Mouse (Mus musculus) hindbrain, embryonic 13.5 days (tissue): ENCODE measurements around the gene Cox5b. TPM values are rescaled to one million over a fixed set of nuclear protein-coding genes. Genes with fewer than 3 reads are reported as not detected.

Source experiments
- ATAC-seq: fragments of 200-750 bp; cut with Nextera tagmentation; 2 replicates; pipeline ENCODE4 v1.8.0; 2017; ENCODE audit warnings: moderate TSS enrichment; ENCODE audit not compliant: low FRiP score
- H3K27ac ChIP-seq: fragments of 300-500 bp; sonication (generic); 2 replicates; pipeline ENCODE4 v1.5.1; 2015; ENCODE audit warnings: inconsistent platforms, mild to moderate bottlenecking, moderate library complexity
- H3K27me3 ChIP-seq: fragments of 300-500 bp; sonication (generic); 2 replicates; pipeline ENCODE4 v1.6.1; 2015; ENCODE audit warnings: mild to moderate bottlenecking, inconsistent platforms
- H3K36me3 ChIP-seq: fragments of 300-500 bp; sonication (generic); 2 replicates; pipeline ENCODE4 v1.6.1; 2015; ENCODE audit warnings: mild to moderate bottlenecking, inconsistent platforms
- H3K4me1 ChIP-seq: fragments of 300-500 bp; sonication (generic); replicated peaks from 2 replicates; pipeline ENCODE4 v1.6.1; 2015; ENCODE audit warnings: inconsistent platforms
- H3K4me2 ChIP-seq: fragments of 300-500 bp; sonication (generic); 2 replicates; pipeline ENCODE4 v1.6.1; 2015; ENCODE audit warnings: inconsistent platforms, mild to moderate bottlenecking, moderate library complexity
- H3K4me3 ChIP-seq: fragments of 300-500 bp; sonication (generic); 2 replicates; pipeline ENCODE4 v1.5.1; 2015; ENCODE audit warnings: mild to moderate bottlenecking, inconsistent platforms
- H3K9ac ChIP-seq: fragments of 300-500 bp; sonication (generic); 2 replicates; pipeline ENCODE4 v1.6.1; 2015; ENCODE audit warnings: mild to moderate bottlenecking, inconsistent platforms
- H3K9me3 ChIP-seq: fragments of 300-500 bp; sonication (generic); 2 replicates; pipeline ENCODE4 v1.6.1; 2016; ENCODE audit warnings: inconsistent platforms
- WGBS: fragments of 180-500 bp; shearing (Covaris S2); methylation state at CpG from one replicate; pipeline ENCODE4 v1.1.7; 2015; 5-methylcytosine and 5-hydroxymethylcytosine counted together
- polyA plus RNA-seq: library from polyadenylated mRNA; unstranded; fragments of >200 nt; fragmentation: Nextera tagmentation; extraction: Ambion mirVana; gene quantifications from 2 replicates; pipeline ENCODE4 v1.2.1, GENCODE M21; 2015

The Cox5b gene
- polyA plus RNA-seq: 619 and 648 TPM in 2 replicates

GRCm38 (mm10) chr1:36691271-36692155, at the start of gene Cox5b:
Gene Cox5b (plus strand): TSS chr1:36691449.
- H3K9me3 ChIP-seq: no peaks in the 10 kb centered on the region
- H3K27me3 ChIP-seq: no peaks in the 10 kb centered on the region
- H3K36me3 ChIP-seq: peaks cover 23% of the 10 kb centered on the region
- 1% methylated on average over 68 of the region's 68 CpGs for WGBS
- ATAC-seq: peak; percentile 94
- H3K4me3 ChIP-seq: peak within 1 kb of the TSS; percentile 90
- H3K4me1 ChIP-seq: peaks cover 11% of the 10 kb centered on the region
- H3K4me2 ChIP-seq: peak within 1 kb of the TSS; percentile 92
- H3K9ac ChIP-seq: peak within 1 kb of the TSS; percentile 91
- peak within 1 kb of the TSS; percentile 60 for H3K27ac ChIP-seq

- no peaks in the 10 kb centered on the region for H3K9me3 ChIP-seq
- 89% methylated on average over 7 of the region's 7 CpGs for WGBS
- no peak overlapping the region for H3K4me2 ChIP-seq
- H3K9ac ChIP-seq: no peak overlapping the region
- H3K4me3 ChIP-seq: no peak overlapping the region
- H3K27ac ChIP-seq: no peak overlapping the region
- no peaks in the 10 kb centered on the region for H3K36me3 ChIP-seq
- H3K27me3 ChIP-seq: no peaks in the 10 kb centered on the region
- no peaks in the 10 kb centered on the region for H3K4me1 ChIP-seq
- no peak for ATAC-seq
These were observed 47.2 kb upstream of the Cox5b start for GRCm38 (mm10) chr1:36643957-36644614.

GRCm38 (mm10) chr1:36644615-36645007, 46.6 kb upstream of the Cox5b start:
- 88% methylated on average over 9 of the region's 9 CpGs for WGBS
- H3K36me3 ChIP-seq: no peaks in the 10 kb centered on the region
- no peaks in the 10 kb centered on the region for H3K27me3 ChIP-seq
- H3K9me3 ChIP-seq: no peaks in the 10 kb centered on the region
- ATAC-seq: no peak
- H3K4me2 ChIP-seq: no peak overlapping the region
- no peak overlapping the region for H3K4me3 ChIP-seq
- no peak overlapping the region for H3K27ac ChIP-seq
- H3K4me1 ChIP-seq: no peaks in the 10 kb centered on the region
- H3K9ac ChIP-seq: no peak overlapping the region

- no peaks in the 10 kb centered on the region for H3K27me3 ChIP-seq
- H3K9me3 ChIP-seq: no peaks in the 10 kb centered on the region
- no peaks in the 10 kb centered on the region for H3K4me1 ChIP-seq
- ATAC-seq: no peak
- no peak overlapping the region for H3K27ac ChIP-seq
- 67% methylated on average over 3 of the region's 3 CpGs for WGBS
- H3K9ac ChIP-seq: no peak overlapping the region
- H3K36me3 ChIP-seq: no peaks in the 10 kb centered on the region
- H3K4me2 ChIP-seq: no peak overlapping the region
- H3K4me3 ChIP-seq: no peak overlapping the region
These were observed 45.0 kb upstream of the Cox5b start for GRCm38 (mm10) chr1:36646285-36646684.

DNA sequence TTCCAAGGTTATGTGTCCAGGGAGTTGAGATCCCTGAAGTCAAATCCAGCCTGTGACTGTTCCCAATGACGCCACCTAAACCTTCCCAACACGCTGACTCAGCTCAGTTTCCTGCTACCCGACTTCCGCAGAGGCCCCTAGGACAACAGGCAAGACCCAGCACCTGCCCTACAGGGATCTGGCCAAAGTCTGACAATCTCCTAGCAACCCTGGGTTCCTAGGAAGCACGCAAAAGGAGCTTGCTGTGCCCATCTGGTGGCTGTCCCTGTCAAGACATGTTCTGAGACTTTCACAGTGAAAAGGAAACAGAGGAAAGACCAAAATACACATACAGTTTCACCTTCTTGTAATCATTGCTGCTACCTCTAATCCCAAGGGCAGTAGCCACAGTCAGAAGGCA, 43.6 kb upstream of the Cox5b start:
- H3K4me2 ChIP-seq: no peak overlapping the region
- no peaks in the 10 kb centered on the region for H3K4me1 ChIP-seq
- no peak overlapping the region for H3K9ac ChIP-seq
- no peak overlapping the region for H3K27ac ChIP-seq
- no peak overlapping the region for H3K4me3 ChIP-seq
- H3K27me3 ChIP-seq: no peaks in the 10 kb centered on the region
- 63% methylated on average over 5 of the region's 5 CpGs for WGBS
- no peaks in the 10 kb centered on the region for H3K9me3 ChIP-seq
- H3K36me3 ChIP-seq: no peaks in the 10 kb centered on the region
- ATAC-seq: no peak

DNA sequence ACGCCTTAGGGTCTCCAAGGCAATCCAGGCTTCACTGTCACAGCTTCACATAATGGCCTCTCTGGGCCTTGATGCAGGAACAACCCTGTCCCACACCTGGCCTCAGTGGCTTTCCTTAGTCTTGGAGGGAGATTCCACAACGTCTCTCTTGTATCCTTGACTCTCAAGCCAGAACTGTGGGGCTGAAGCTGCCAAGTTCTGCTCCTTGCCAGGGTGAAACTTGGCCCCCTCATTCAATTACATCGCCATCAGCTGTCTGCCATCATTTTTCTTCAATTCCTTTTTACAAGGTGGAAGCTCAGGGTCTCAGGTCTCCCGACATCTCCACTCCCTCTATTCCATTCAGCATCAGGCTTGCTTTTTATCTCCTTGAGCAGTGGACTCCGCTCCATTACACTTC, 36.2 kb upstream of the Cox5b start:
- Histone ChIP-seq H3K27ac (no peak overlapping the region), H3K27me3 (no peaks in the 10 kb centered on the region), H3K4me2 (no peak overlapping the region), H3K4me1 (no peaks in the 10 kb centered on the region), H3K9ac (no peak overlapping the region), H3K4me3 (no peak overlapping the region), H3K9me3 (no peaks in the 10 kb centered on the region), H3K36me3 (no peaks in the 10 kb centered on the region)
- WGBS: 85% methylated on average over 5 of the region's 5 CpGs
- no peak for ATAC-seq

DNA sequence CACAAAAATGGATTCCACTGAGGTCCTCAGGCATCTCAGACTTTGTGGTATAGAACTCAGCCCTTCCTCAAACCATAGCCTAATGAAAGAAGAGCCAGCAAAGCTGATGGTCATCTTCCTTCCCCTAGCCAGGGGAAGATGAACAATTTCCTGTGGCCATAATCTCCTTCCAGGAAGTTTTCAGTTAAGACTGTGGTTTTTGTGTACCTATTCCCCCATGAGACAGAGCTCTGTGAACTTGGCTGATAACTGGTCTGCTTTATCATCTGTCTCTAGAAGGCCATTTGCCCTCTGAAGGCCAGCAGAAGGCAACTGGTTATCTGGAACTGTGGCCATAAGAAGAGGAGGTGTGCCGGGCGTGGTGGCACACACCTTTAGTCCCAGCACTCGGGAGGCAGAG, 35.0 kb upstream of the Cox5b start:
- Histone ChIP-seq H3K27ac (no peak overlapping the region), H3K9me3 (no peaks in the 10 kb centered on the region), H3K27me3 (no peaks in the 10 kb centered on the region), H3K4me3 (no peak overlapping the region), H3K36me3 (no peaks in the 10 kb centered on the region), H3K4me1 (no peaks in the 10 kb centered on the region), H3K4me2 (no peak overlapping the region), H3K9ac (no peak overlapping the region)
- no peak for ATAC-seq
- WGBS: 94% methylated on average over 3 of the region's 3 CpGs

- Histone ChIP-seq H3K4me3 (no peak overlapping the region), H3K9me3 (no peaks in the 10 kb centered on the region), H3K4me2 (no peak overlapping the region), H3K27me3 (no peaks in the 10 kb centered on the region), H3K4me1 (no peaks in the 10 kb centered on the region), H3K27ac (no peak overlapping the region), H3K9ac (no peak overlapping the region), H3K36me3 (no peaks in the 10 kb centered on the region)
- 90% methylated on average over 4 of the region's 4 CpGs for WGBS
- ATAC-seq: no peak
These were observed 33.4 kb upstream of the Cox5b start for GRCm38 (mm10) chr1:36657658-36658415.

DNA sequence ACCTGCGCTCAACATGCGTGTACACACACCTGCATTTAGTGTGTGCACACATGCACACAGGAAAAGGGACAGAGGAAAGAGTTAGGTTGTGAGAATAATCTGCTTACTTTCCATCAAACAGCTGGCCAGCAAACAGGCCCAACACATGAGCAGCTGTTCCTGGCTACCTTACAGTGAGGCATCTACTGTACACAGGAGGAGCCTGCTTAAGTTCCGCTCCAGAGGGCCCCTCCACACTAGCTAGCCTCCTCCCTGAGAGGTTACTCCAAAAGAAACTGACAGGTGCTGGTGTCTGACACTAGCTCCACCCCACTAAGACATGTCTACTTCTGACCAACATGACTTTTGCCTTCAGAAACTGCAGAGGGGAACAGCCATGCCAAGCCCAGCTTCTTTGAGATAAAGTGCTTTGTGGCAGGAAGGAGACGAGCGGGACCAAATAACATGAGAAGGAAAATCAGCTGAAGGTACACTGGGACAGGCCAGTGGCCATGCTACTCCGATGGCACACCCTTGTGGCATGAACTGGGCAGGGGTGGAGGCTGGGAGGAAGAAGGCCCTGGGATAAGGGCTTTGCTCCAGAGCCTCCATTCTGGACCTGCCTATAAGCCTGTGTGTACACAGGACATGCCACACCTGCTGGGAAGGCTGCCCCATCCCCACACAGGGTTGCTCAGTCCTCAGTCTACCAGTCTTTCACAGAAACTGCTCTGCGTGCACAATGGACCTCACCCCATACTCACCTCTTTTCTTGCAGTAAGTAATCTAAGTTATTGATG, 32.4 kb upstream of the Cox5b start:
- no peak for ATAC-seq
- Histone ChIP-seq H3K4me3 (no peak overlapping the region), H3K36me3 (no peaks in the 10 kb centered on the region), H3K9me3 (no peaks in the 10 kb centered on the region), H3K4me2 (no peak overlapping the region), H3K27me3 (no peaks in the 10 kb centered on the region), H3K27ac (no peak overlapping the region), H3K9ac (0 out of 2 replicates have a peak overlapping the region, but pooled peaks have one; percentile 1), H3K4me1 (no peaks in the 10 kb centered on the region)
- 87% methylated on average over 7 of the region's 7 CpGs for WGBS

DNA sequence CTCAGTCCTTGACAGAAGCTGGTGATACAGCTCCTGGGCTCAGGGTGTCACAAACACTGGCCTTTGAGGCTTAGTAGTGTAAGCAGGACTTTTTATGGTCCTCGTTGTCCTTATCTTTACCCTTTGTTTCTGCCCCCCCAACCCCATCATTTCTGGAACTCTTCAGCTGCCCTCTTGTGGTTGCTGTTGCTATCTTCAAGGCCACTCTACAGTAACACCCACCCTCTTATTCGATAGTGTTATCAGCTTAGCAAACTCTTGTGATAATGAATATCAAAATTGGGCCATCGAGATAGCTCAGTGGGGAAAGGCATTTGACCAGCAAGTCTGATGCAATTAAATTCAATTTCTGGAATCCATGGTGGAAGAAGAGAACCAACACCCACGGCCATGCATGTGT, 26.8 kb upstream of the Cox5b start:
- 81% methylated on average over 4 of the region's 4 CpGs for WGBS

GRCm38 (mm10) chr1:36665165-36665723, 26.0 kb upstream of the Cox5b start:
- 60% methylated on average over 11 of the region's 11 CpGs for WGBS
- no peaks in the 10 kb centered on the region for H3K27me3 ChIP-seq
- H3K27ac ChIP-seq: no peak overlapping the region
- no peak overlapping the region for H3K4me3 ChIP-seq
- no peaks in the 10 kb centered on the region for H3K9me3 ChIP-seq
- no peak overlapping the region for H3K4me2 ChIP-seq
- no peaks in the 10 kb centered on the region for H3K36me3 ChIP-seq
- no peak for ATAC-seq
- no peaks in the 10 kb centered on the region for H3K4me1 ChIP-seq
- no peak overlapping the region for H3K9ac ChIP-seq

More for the DNA sequence above, 26.8 kb upstream of the Cox5b start:
- Histone ChIP-seq H3K27me3 (no peaks in the 10 kb centered on the region), H3K4me3 (no peak overlapping the region), H3K36me3 (no peaks in the 10 kb centered on the region), H3K9ac (no peak overlapping the region), H3K4me2 (no peak overlapping the region), H3K4me1 (no peaks in the 10 kb centered on the region), H3K27ac (no peak overlapping the region), H3K9me3 (no peaks in the 10 kb centered on the region)
- no peak for ATAC-seq
